Mouse (Mus musculus) liver, postnatal 0 days (tissue): Measurements from ENCODE around the gene Cdk18. TPM values are rescaled to one million over a fixed set of nuclear protein-coding genes. Genes with fewer than 3 reads are reported as not detected.

Source experiments
- ATAC-seq: fragments of 200-750 bp; cut with Nextera tagmentation; 2 replicates; pipeline ENCODE4 v1.8.0; 2017; ENCODE audit warnings: mild to moderate bottlenecking, moderate library complexity
- DNase-seq: peaks from one replicate; pipeline ENCODE4 v3.0.0-alpha.2; 2016
- H3K27ac ChIP-seq: fragments of 300-500 bp; sonication (generic); 2 replicates; pipeline ENCODE4 v1.5.1; 2014; ENCODE audit warnings: antibody characterized with exemption, moderate library complexity, mild to moderate bottlenecking, low read depth
- H3K27me3 ChIP-seq: fragments of 300-500 bp; sonication (generic); 2 replicates; pipeline ENCODE4 v1.6.1; 2014; ENCODE audit warnings: low read length, control low read depth, mixed read lengths; ENCODE audit not compliant: insufficient read depth
- H3K36me3 ChIP-seq: fragments of 300-500 bp; sonication (generic); replicated peaks from 2 replicates; pipeline ENCODE4 v1.6.1; 2014; ENCODE audit warnings: mild to moderate bottlenecking, control low read depth, low read length, moderate library complexity, mixed read lengths; ENCODE audit not compliant: insufficient read depth
- H3K4me1 ChIP-seq: fragments of 300-500 bp; sonication (generic); 2 replicates; pipeline ENCODE4 v1.6.1; 2014; ENCODE audit warnings: antibody characterized with exemption, mild to moderate bottlenecking, control low read depth; ENCODE audit not compliant: insufficient read depth
- H3K4me2 ChIP-seq: fragments of 300-500 bp; sonication (generic); 2 replicates; pipeline ENCODE4 v1.6.1; 2014; ENCODE audit warnings: low read depth, mild to moderate bottlenecking, low read length, moderate library complexity, mixed read lengths
- H3K4me3 ChIP-seq: fragments of 300-500 bp; sonication (generic); 2 replicates; pipeline ENCODE4 v1.5.1; 2014; ENCODE audit warnings: low read depth, low read length
- H3K9ac ChIP-seq: fragments of 300-500 bp; sonication (generic); replicated peaks from 2 replicates; pipeline ENCODE4 v1.6.1; 2014; ENCODE audit warnings: mild to moderate bottlenecking, moderate library complexity
- H3K9me3 ChIP-seq: fragments of 300-500 bp; sonication (generic); 2 replicates; pipeline ENCODE4 v1.6.1; 2016; ENCODE audit warnings: mild to moderate bottlenecking, control low read depth, low read length, mixed read lengths
- CTCF ChIP-seq: sonication (generic); IDR thresholded peaks from 2 replicates; pipeline ENCODE4 v1.5.1; 2016; ENCODE audit warnings: antibody characterized with exemption, low read depth
- EP300 ChIP-seq: IDR thresholded peaks from 2 replicates; pipeline ENCODE4 v1.6.1; 2016; ENCODE audit warnings: antibody characterized with exemption, low read depth, mild to moderate bottlenecking
- WGBS: fragments of 180-500 bp; shearing (Covaris S2); extraction: QIAGEN DNeasy Blood & Tissue Kit; methylation state at CpG from one replicate; pipeline ENCODE4 v1.1.7; 2014; ENCODE audit not compliant: insufficient replicate concordance; 5-methylcytosine and 5-hydroxymethylcytosine counted together
- polyA plus RNA-seq: library from polyadenylated mRNA; unstranded; fragments of >200 nt; fragmentation: Nextera tagmentation; extraction: Ambion mirVana; gene quantifications from 2 replicates; pipeline ENCODE4 v1.2.1, GENCODE M21; 2015

Gene Cdk18
- polyA plus RNA-seq, 1 experiment from 2014 or later, result 3.5 TPM

GRCm38 (mm10) chr1:132111411-132111810 is 28.1 kb downstream of the Cdk18 start:
- no peak overlapping the region for H3K27ac ChIP-seq
- H3K27me3 ChIP-seq, result no peaks in the 10 kb centered on the region
- TF ChIP-seq CTCF, result no peak
- TF ChIP-seq EP300, result no peak
- H3K9ac ChIP-seq, result no peak overlapping the region
- H3K9me3 ChIP-seq, result no peaks in the 10 kb centered on the region
- no peaks in the 10 kb centered on the region for H3K36me3 ChIP-seq
- ATAC-seq (no peak), DNase-seq (no peak)
- no peaks in the 10 kb centered on the region for H3K4me1 ChIP-seq
- no peak overlapping the region for H3K4me2 ChIP-seq
- no peak overlapping the region for H3K4me3 ChIP-seq
- WGBS, result 0% methylated on average over 1 of the region's 1 CpGs

DNA sequence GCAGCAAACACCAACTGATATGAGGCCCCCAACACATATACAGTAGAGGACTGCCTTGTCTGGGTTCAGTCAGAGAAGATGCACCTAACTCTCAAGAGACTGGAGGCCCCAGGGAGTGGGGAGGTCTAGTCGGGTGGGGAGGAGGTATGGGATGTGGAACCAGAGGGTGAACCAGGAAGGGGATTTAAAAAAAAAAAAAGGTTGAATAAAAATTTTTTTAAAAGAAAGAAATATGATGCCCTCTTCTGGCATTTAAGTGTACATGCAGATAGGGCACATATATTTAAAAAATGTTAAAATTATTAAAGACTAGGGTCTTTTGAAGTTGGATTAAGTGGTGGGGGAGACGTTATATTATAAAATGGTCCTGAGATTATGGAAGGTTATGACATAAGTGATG is 30.1 kb downstream of the Cdk18 start:
- WGBS, result 43% methylated on average over 2 of the region's 2 CpGs
- H3K4me3 ChIP-seq, result no peak overlapping the region
- no peaks in the 10 kb centered on the region for H3K27me3 ChIP-seq
- H3K9ac ChIP-seq, result no peak overlapping the region
- ATAC-seq (no peak), DNase-seq (no peak)
- no peaks in the 10 kb centered on the region for H3K9me3 ChIP-seq
- H3K36me3 ChIP-seq, result no peaks in the 10 kb centered on the region
- H3K4me2 ChIP-seq, result no peak overlapping the region
- H3K27ac ChIP-seq, result no peak overlapping the region
- TF ChIP-seq EP300, result no peak
- no peak for TF ChIP-seq CTCF
- no peaks in the 10 kb centered on the region for H3K4me1 ChIP-seq

GRCm38 (mm10) chr1:132104353-132104752 is 35.1 kb downstream of the Cdk18 start:
- no peak for TF ChIP-seq CTCF
- TF ChIP-seq EP300, result no peak
- Histone ChIP-seq H3K9me3 (no peaks in the 10 kb centered on the region), H3K27ac (no peak overlapping the region), H3K36me3 (no peaks in the 10 kb centered on the region), H3K27me3 (no peaks in the 10 kb centered on the region), H3K4me3 (no peak overlapping the region), H3K4me1 (no peaks in the 10 kb centered on the region), H3K9ac (no peak overlapping the region), H3K4me2 (no peak overlapping the region)
- no peak for DNase-seq
- ATAC-seq, result no peak
- WGBS, result 69% methylated on average over 14 of the region's 14 CpGs

GRCm38 (mm10) chr1:132101953-132102697 is 37.4 kb downstream of the Cdk18 start:
- H3K9ac ChIP-seq, result no peak overlapping the region
- H3K4me1 ChIP-seq, result peaks cover 7% of the 10 kb centered on the region; the same call in 1 of the 2 replicates
- H3K27me3 ChIP-seq, result no peaks in the 10 kb centered on the region
- ATAC-seq, result peak; percentile 73
- no peaks in the 10 kb centered on the region for H3K9me3 ChIP-seq
- WGBS, result 47% methylated on average over 6 of the region's 6 CpGs
- H3K36me3 ChIP-seq, result no peaks in the 10 kb centered on the region
- no peak overlapping the region for H3K4me3 ChIP-seq
- H3K27ac ChIP-seq, result peak overlapping the region; percentile 55
- no peak overlapping the region for H3K4me2 ChIP-seq
- DNase-seq, result no peak
- TF ChIP-seq CTCF (no peak), EP300 (peak; percentile 46; the same call in 1 of the 2 replicates)

- Histone ChIP-seq H3K9ac (no peak overlapping the region), H3K36me3 (no peaks in the 10 kb centered on the region), H3K9me3 (no peaks in the 10 kb centered on the region), H3K4me1 (peaks cover 7% of the 10 kb centered on the region; the same call in 1 of the 2 replicates), H3K4me2 (no peak overlapping the region), H3K27me3 (no peaks in the 10 kb centered on the region), H3K27ac (no peak overlapping the region), H3K4me3 (no peak overlapping the region)
- WGBS, result 35% methylated on average over 4 of the region's 4 CpGs
- ATAC-seq, result no peak
- TF ChIP-seq EP300 (no peak), CTCF (no peak)
- no peak for DNase-seq
Observed at GRCm38 (mm10) chr1:132099775-132100174, 39.7 kb downstream of the Cdk18 start.

GRCm38 (mm10) chr1:132099016-132099415 is 40.5 kb downstream of the Cdk18 start:
- 53% methylated on average over 4 of the region's 4 CpGs for WGBS
- H3K27me3 ChIP-seq, result no peaks in the 10 kb centered on the region
- H3K9ac ChIP-seq, result no peak overlapping the region
- H3K9me3 ChIP-seq, result no peaks in the 10 kb centered on the region
- ATAC-seq (no peak), DNase-seq (no peak)
- H3K4me2 ChIP-seq, result no peak overlapping the region
- H3K27ac ChIP-seq, result no peak overlapping the region
- peaks cover 7% of the 10 kb centered on the region; the same call in 1 of the 2 replicates for H3K4me1 ChIP-seq
- TF ChIP-seq EP300 (no peak), CTCF (no peak)
- no peaks in the 10 kb centered on the region for H3K36me3 ChIP-seq
- no peak overlapping the region for H3K4me3 ChIP-seq
